Mouse (Mus musculus) thymus, adult 2 months (tissue): ENCODE data around the gene Tmem50a.

Experiments
- CTCF ChIP-seq: fragments of 200-500 bp; IDR thresholded peaks from 2 replicates; pipeline ENCODE4 v1.5.1; 2012; ENCODE audit warnings: mild to moderate bottlenecking, control low read depth, low read length, moderate library complexity, borderline replicate concordance; ENCODE audit not compliant: control insufficient read depth, poor library complexity, insufficient read depth; ENCODE audit errors: extremely low read depth
- POLR2A ChIP-seq: fragments of 200-500 bp; IDR thresholded peaks from 2 replicates; pipeline ENCODE4 v1.6.1; 2012; ENCODE audit warnings: mild to moderate bottlenecking, low read length, control low read depth, moderate library complexity; ENCODE audit not compliant: control insufficient read depth, poor library complexity, insufficient read depth; ENCODE audit errors: extremely low read depth

DNA sequence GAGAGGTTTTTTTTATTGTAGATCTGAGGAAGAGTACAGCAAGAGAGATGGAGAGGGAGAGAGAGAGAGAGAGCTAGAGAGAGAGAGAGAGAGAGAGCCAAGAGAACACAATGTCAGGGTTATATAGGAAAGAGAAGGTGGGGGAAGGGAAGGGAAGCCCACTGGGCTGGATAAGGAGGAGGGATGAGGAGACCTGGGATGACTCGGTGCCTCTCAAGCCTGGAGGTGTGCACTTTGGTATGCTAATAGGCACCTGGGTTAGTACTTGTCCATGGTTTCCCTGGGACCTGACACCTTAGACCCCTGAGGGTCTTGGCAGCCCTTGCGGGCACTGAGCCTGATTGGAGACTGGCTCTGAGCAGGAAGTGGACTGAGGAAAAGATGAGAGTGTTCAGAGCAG is 42.9 kb downstream of the Tmem50a start:
- no peak for TF ChIP-seq CTCF
- no peak for TF ChIP-seq POLR2A
